Mouse (Mus musculus) embryonic facial prominence, embryonic 11.5 days (tissue): ENCODE data around the gene Plaur. TPM values are rescaled to one million over a fixed set of nuclear protein-coding genes. Genes with fewer than 3 reads are reported as not detected.
"Not testable (repeated sequence)": the region's sequence is repeated elsewhere in the genome, so short reads cannot be mapped to it uniquely, and the experiment has no call there.

ENCODE experiments used
- ATAC-seq: fragments of 200-750 bp; cut with Nextera tagmentation; replicated peaks from 2 replicates; pipeline ENCODE4 v1.8.0; 2017; ENCODE audit warnings: low read depth; ENCODE audit not compliant: insufficient number of reproducible peaks, low FRiP score, low TSS enrichment
- DNase-seq: peaks from one replicate; pipeline ENCODE4 v3.0.0-alpha.2; 2015; ENCODE audit warnings: low spot score
- H3K27ac ChIP-seq: fragments of 300-500 bp; sonication (generic); replicated peaks from 2 replicates; pipeline ENCODE4 v1.5.1; 2014; ENCODE audit warnings: mild to moderate bottlenecking, low read depth, low read length, control low read depth
- H3K27me3 ChIP-seq: fragments of 300-500 bp; sonication (generic); 2 replicates; pipeline ENCODE4 v1.6.1; 2014; ENCODE audit warnings: mild to moderate bottlenecking, low read length, moderate library complexity, mixed read lengths; ENCODE audit not compliant: control insufficient read depth, insufficient read depth
- H3K36me3 ChIP-seq: fragments of 300-500 bp; sonication (generic); replicated peaks from 2 replicates; pipeline ENCODE4 v1.6.1; 2014; ENCODE audit warnings: low read depth, mild to moderate bottlenecking, low read length, moderate library complexity, mixed read lengths; ENCODE audit not compliant: control insufficient read depth, insufficient read depth
- H3K4me1 ChIP-seq: fragments of 300-500 bp; sonication (generic); 2 replicates; pipeline ENCODE4 v1.6.1; 2014; ENCODE audit warnings: low read length, mixed read lengths; ENCODE audit not compliant: control insufficient read depth, insufficient read depth
- H3K4me2 ChIP-seq: fragments of 300-500 bp; sonication (generic); 2 replicates; pipeline ENCODE4 v1.6.1; 2014; ENCODE audit warnings: low read depth, mild to moderate bottlenecking, control low read depth, low read length, moderate library complexity
- H3K4me3 ChIP-seq: fragments of 300-500 bp; sonication (generic); 2 replicates; pipeline ENCODE4 v1.5.1; 2014; ENCODE audit warnings: low read depth, low read length, control low read depth
- H3K9ac ChIP-seq: fragments of 300-500 bp; sonication (generic); replicated peaks from 2 replicates; pipeline ENCODE4 v1.6.1; 2014; ENCODE audit warnings: mild to moderate bottlenecking, control low read depth, low read length
- H3K9me3 ChIP-seq: fragments of 300-500 bp; sonication (generic); replicated peaks from 2 replicates; pipeline ENCODE4 v1.6.1; 2016; ENCODE audit warnings: mild to moderate bottlenecking, low read length, inconsistent platforms, mixed read lengths; ENCODE audit not compliant: control insufficient read depth
- WGBS: fragments of 180-500 bp; shearing (Covaris S2); extraction: QIAGEN DNeasy Blood & Tissue Kit; methylation state at CpG from one replicate; pipeline ENCODE4 v1.1.7; 2014; 5-methylcytosine and 5-hydroxymethylcytosine counted together
- polyA plus RNA-seq: library from polyadenylated mRNA; unstranded; fragments of >200 nt; fragmentation: Nextera tagmentation; extraction: Ambion mirVana; gene quantifications from 2 replicates; pipeline ENCODE4 v1.2.1, GENCODE M21; 2014

Plaur gene
- polyA plus RNA-seq, 1 experiment from 2014 or later = 1.1 TPM

GRCm38 (mm10) chr7:24506838-24507725 lies 44.8 kb downstream of the Plaur start, which contains the start of gene Zfp428:
Gene Zfp428, plus strand, starts transcription at chr7:24507006.
- peak within 1 kb of the TSS; percentile 97 for H3K27ac ChIP-seq
- DNase-seq = peak; percentile 93
- no peaks in the 10 kb centered on the region; the same call in 1 of the 2 replicates for H3K4me1 ChIP-seq
- no peaks in the 10 kb centered on the region for H3K27me3 ChIP-seq
- no peaks in the 10 kb centered on the region for H3K9me3 ChIP-seq
- under 1% methylated on average over 84 of the region's 84 CpGs for WGBS
- H3K4me3 ChIP-seq = peak within 1 kb of the TSS; percentile 68
- ATAC-seq = peak; percentile 83
- peak within 1 kb of the TSS; percentile 97 for H3K9ac ChIP-seq
- no peaks in the 10 kb centered on the region; the same call in none of the 2 replicates for H3K36me3 ChIP-seq
- H3K4me2 ChIP-seq = peak within 1 kb of the TSS; percentile 74

- no peaks in the 10 kb centered on the region for H3K9me3 ChIP-seq
- H3K27ac ChIP-seq = peak overlapping the region; percentile 97
- peak overlapping the region; percentile 68 for H3K4me3 ChIP-seq
- H3K4me2 ChIP-seq = peak overlapping the region; percentile 74
- WGBS = 3% methylated on average over 20 of the region's 20 CpGs
- ATAC-seq (no peak), DNase-seq (peak; percentile 38)
- no peaks in the 10 kb centered on the region; the same call in none of the 2 replicates for H3K36me3 ChIP-seq
- no peaks in the 10 kb centered on the region for H3K27me3 ChIP-seq
- no peaks in the 10 kb centered on the region; the same call in 1 of the 2 replicates for H3K4me1 ChIP-seq
- peak overlapping the region; percentile 97 for H3K9ac ChIP-seq
Observed at GRCm38 (mm10) chr7:24507726-24508114, 45.4 kb downstream of the Plaur start.

GRCm38 (mm10) chr7:24512355-24512754 lies 50.1 kb downstream of the Plaur start, which contains the start of gene AC161166.1:
Gene AC161166.1, minus strand, starts transcription at chr7:24512455.
- H3K4me3 ChIP-seq = no peak within 1 kb of the TSS
- no peaks in the 10 kb centered on the region for H3K9me3 ChIP-seq
- no peak within 1 kb of the TSS for H3K4me2 ChIP-seq
- no peak within 1 kb of the TSS for H3K27ac ChIP-seq
- H3K4me1 ChIP-seq = no peaks in the 10 kb centered on the region
- no peaks in the 10 kb centered on the region for H3K27me3 ChIP-seq
- WGBS = 96% methylated on average over 7 of the region's 7 CpGs
- ATAC-seq (no peak), DNase-seq (no peak)
- peaks cover 4% of the 10 kb centered on the region for H3K36me3 ChIP-seq
- H3K9ac ChIP-seq = no peak within 1 kb of the TSS; the same call in 1 of the 2 replicates

- not testable (repeated sequence) for H3K36me3 ChIP-seq, ATAC-seq, H3K9me3 ChIP-seq, DNase-seq, H3K9ac ChIP-seq, H3K4me2 ChIP-seq, H3K4me3 ChIP-seq, H3K27me3 ChIP-seq, H3K4me1 ChIP-seq, H3K27ac ChIP-seq
- 61% methylated on average over 8 of the region's 8 CpGs for WGBS
Observed at GRCm38 (mm10) chr7:24516319-24516718, 54.0 kb downstream of the Plaur start.

GRCm38 (mm10) chr7:24517077-24517476 lies 54.8 kb downstream of the Plaur start:
- H3K4me2 ChIP-seq = no peak overlapping the region
- no peak overlapping the region for H3K9ac ChIP-seq
- DNase-seq (no peak), ATAC-seq (no peak)
- no peak overlapping the region for H3K27ac ChIP-seq
- H3K4me3 ChIP-seq = no peak overlapping the region
- H3K9me3 ChIP-seq = no peaks in the 10 kb centered on the region
- H3K4me1 ChIP-seq = no peaks in the 10 kb centered on the region
- WGBS = 39% methylated on average over 5 of the region's 5 CpGs
- H3K36me3 ChIP-seq = peaks cover 4% of the 10 kb centered on the region
- no peaks in the 10 kb centered on the region for H3K27me3 ChIP-seq

GRCm38 (mm10) chr7:24517654-24518053 lies 55.4 kb downstream of the Plaur start:
- Histone ChIP-seq H3K9ac (no peak overlapping the region), H3K4me1 (no peaks in the 10 kb centered on the region), H3K9me3 (no peaks in the 10 kb centered on the region), H3K4me3 (no peak overlapping the region), H3K4me2 (no peak overlapping the region), H3K36me3 (peaks cover 4% of the 10 kb centered on the region; the same call in 1 of the 2 replicates), H3K27ac (no peak overlapping the region), H3K27me3 (no peaks in the 10 kb centered on the region)
- ATAC-seq (no peak), DNase-seq (no peak)
- 45% methylated on average over 6 of the region's 6 CpGs for WGBS

GRCm38 (mm10) chr7:24519130-24519529 lies 56.8 kb downstream of the Plaur start:
- no peak overlapping the region for H3K4me2 ChIP-seq
- H3K9me3 ChIP-seq = no peaks in the 10 kb centered on the region
- WGBS = 50% methylated on average over 3 of the region's 3 CpGs
- H3K4me3 ChIP-seq = no peak overlapping the region
- no peaks in the 10 kb centered on the region for H3K4me1 ChIP-seq
- no peak for ATAC-seq
- DNase-seq = no peak
- no peaks in the 10 kb centered on the region for H3K27me3 ChIP-seq
- no peak overlapping the region for H3K27ac ChIP-seq
- no peak overlapping the region for H3K9ac ChIP-seq
- peaks cover 4% of the 10 kb centered on the region; the same call in 1 of the 2 replicates for H3K36me3 ChIP-seq

GRCm38 (mm10) chr7:24520054-24520453 lies 57.8 kb downstream of the Plaur start:
- H3K27ac ChIP-seq, H3K27me3 ChIP-seq, H3K4me3 ChIP-seq, ATAC-seq, DNase-seq, H3K36me3 ChIP-seq, H3K9me3 ChIP-seq, H3K9ac ChIP-seq, H3K4me1 ChIP-seq, H3K4me2 ChIP-seq: not testable (repeated sequence)
- WGBS = 91% methylated on average over 9 of the region's 10 CpGs
